Mouse (Mus musculus) cerebellum, adult 11-12 months (tissue): ENCODE data around the gene Nfe2l2.

Experiments
- DNase-seq: peaks from one replicate; pipeline ENCODE4 v3.0.0; 2022

Nfe2l2 gene

GRCm38 (mm10) chr2:75704234-75705161 is at the start of gene Nfe2l2:
TSS of gene Nfe2l2 (minus strand) at chr2:75704641.
- DNase-seq, result peak; percentile 77

- DNase-seq, result no peak
Observed at GRCm38 (mm10) chr2:75752306-75753175, 48.1 kb upstream of the Nfe2l2 start.

DNA sequence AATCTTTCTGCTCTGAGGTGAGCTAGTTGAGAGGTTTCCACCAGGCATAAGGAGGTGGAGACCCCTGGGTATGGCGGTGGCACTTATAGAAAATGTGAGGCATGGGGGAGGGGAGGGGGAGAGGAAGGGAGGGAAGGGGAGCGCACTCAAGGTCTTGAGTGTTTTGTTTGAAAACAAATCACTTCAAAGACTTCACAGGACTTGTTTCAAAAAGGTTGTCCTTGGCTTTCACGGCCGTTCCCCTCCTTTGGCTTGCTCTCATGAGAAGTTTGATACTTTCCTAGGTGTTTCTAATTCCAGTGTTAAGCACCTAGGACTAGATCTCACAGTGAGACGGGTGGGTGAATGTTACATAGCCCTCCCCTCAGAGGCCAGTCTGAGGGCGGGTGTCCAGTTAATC is 47.5 kb upstream of the Nfe2l2 start:
- no peak for DNase-seq

GRCm38 (mm10) chr2:75750869-75751268 is 46.4 kb upstream of the Nfe2l2 start:
- DNase-seq, result no peak

DNA sequence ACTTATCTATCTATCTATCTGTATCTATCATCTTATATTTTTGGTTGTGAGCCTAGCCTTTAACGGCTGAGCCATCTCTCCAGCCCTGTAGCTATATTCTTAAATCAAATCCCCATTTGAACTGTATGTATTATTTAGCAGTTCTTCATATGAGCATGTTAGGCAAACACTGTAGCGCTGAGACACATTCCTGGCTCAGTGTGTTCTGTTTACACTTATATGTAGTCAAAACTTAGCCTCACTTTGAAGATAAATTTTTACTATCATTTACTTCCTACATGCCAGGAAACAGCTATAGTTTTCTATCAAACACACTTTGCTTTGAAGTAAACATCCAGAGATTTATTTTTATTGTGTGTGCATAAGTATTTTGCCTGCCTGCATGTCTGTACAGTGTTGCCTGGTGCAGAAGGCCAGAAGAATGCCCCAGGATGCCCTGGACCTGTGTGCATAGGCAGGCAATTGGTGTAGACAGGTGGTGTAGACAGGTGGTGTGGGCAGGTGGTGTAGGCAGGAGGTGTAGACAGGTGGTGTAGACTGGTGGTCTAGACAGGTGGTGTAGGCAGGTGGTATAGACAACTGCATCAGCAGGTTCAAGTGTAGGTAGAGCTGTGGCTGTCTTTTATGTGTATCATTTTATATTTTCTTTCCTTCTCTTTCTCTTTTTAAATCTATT is 45.7 kb upstream of the Nfe2l2 start:
- peak; percentile 40 for DNase-seq

DNA sequence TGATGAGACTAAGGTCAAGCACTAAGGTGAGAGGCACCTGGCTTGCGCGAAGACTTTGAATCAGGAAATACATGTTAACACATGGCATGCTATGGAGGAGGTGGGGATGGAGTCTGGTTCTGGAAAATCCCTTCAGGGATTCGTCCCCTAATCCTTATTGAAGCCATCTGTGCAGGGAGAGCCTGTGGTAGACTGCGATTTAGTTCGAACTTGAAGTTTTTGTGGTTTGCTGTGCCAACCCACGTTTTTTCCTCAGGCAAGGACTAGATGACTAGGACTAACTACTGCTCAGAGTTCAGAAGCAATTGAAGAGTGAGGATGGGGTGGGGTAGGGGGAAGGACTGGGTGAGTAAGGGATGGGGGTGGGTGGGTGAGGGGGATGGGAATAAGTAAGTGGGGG is 44.4 kb upstream of the Nfe2l2 start:
- no peak for DNase-seq

DNA sequence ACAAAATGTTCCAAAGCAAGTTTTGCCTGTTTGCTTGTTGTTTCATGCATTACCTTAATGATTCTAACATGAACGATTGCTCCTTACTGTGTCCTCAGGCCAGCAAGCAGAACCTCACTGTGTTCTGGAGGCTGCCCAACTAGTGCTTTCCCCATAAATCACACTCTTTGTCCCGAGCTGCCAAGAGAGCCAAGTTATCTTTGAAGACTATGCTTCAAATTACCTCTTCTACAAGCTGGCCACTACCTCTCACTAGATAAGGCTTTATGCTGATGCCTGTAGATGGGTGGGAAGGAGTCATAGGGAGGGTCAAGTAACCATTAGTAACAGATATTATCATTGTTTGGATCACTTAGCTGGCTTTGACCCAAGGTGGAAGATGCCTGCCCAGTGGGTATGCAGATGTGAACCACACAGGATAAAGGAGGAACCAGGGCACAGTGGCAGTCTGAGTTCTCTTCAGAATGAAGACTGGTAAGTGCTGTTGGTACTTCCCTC is 32.6 kb upstream of the Nfe2l2 start:
- no peak for DNase-seq

DNA sequence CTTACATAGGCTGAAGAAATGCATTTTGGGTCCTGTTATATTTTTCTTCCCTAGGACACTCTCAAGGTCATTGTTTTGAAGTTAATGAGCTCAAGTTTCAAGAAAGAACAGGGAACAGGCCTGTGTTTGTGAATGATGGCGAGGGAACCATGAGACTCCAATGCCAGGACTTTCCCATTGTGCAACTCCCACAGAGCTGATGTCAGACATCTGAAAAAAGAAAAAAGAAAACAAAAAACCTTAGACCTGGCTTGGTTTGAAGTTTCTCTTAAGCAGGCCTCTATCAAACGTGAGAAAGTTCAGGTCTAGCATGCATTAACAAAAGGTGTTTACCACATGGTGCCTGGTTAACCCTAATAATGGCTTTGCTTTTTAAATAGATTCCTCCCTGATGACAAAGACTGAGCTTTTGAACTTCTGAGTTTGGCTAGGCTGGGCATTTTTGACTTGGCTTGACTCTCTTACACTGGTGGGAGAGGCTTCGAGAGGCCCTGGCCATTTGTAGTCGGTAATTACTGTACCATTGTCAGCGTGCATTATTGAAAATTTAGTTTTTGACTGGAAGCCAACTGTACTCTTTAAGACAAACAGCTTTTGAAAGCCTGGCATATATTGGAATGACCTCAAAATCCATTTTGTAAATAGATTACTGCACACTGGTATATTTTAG is 29.9 kb upstream of the Nfe2l2 start:
- DNase-seq, result no peak

DNA sequence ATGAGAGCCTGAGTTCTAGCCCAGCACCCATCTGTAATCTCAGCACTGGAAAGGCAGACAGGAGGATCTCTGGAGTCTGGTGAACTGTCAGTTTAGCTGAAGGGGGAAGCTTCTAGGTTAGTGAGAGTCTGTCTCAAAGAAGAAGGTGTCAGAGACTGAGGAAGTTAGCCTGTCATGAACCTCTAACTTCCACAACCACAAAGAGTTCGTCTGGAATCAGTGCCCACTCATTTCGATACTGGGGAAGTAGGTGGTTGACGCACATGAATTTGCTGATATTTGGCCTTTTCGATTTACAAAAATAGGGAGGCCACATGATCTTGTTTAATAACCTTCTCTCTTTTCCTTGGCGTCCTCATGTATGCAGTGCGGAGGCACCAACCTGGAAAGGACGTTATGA is 28.7 kb upstream of the Nfe2l2 start:
- DNase-seq, result no peak

DNA sequence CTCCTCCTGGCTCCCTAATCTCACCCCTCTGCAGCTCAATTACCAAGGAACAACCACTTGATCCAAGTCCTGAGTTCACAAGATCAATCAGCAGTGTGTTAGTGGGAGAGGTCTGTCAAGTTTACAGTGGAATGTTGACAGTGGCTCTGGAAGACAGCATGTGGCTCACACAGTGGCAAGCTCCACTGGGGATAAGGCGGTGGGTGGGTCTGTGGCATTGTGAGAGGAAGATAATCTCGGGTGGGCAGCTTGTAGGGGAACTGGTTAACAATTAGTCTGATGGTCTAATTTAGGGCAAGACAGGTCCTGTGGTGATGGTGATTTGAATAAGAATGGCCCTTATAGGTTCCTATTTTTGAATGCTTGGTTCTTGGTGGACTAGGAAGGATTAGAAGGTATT is 27.5 kb upstream of the Nfe2l2 start:
- no peak for DNase-seq

- no peak for DNase-seq
Observed at GRCm38 (mm10) chr2:75731233-75731651, 26.8 kb upstream of the Nfe2l2 start.

GRCm38 (mm10) chr2:75730052-75730451 is 25.6 kb upstream of the Nfe2l2 start:
- DNase-seq, result peak; percentile 81

DNA sequence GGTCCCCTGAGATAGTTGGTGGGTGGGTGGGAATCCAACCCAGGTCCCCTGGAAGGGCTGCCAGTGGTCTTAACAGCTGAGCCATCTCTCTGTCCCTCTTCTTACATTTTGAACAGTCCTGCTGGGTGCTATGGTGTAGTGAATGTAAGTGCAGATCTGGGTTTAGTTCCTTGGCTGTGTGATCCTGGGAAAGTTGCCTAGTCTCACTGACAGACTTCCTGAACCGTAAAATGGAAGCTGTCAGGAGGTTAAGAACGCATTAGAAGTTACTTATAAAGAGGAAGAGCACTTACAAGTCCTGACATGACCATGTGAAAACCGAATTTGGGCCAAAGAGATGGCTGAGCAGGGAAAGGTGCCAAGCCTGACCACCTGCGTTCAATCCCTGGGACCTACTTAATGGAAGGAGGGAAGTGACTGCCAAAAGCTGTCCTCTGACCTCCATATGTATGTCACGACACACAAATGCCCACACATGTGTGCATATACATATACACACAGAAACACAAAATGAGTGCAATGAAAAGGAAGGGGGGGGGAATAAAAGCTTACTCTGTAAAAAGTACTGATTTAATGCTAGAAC is 20.5 kb upstream of the Nfe2l2 start:
- DNase-seq, result peak; percentile 39

DNA sequence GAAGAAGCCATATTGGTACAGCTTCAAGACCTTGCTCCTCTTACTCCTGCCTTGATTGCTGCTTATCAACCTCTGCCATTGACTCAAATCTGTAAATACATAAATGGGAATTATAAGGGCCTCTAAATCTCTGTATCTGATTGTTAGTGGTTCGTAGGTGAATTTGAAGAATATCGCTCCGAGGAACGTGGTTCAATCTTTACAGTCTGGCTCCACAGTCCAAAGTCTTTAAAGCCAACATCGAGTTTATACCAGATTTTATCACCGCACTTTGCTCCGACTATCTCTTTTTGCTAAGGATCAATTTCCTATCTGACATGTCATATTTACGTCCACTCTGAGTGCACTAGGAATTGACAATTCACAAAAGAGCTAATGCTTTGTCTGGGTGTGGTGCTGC is 19.0 kb upstream of the Nfe2l2 start:
- no peak for DNase-seq

DNA sequence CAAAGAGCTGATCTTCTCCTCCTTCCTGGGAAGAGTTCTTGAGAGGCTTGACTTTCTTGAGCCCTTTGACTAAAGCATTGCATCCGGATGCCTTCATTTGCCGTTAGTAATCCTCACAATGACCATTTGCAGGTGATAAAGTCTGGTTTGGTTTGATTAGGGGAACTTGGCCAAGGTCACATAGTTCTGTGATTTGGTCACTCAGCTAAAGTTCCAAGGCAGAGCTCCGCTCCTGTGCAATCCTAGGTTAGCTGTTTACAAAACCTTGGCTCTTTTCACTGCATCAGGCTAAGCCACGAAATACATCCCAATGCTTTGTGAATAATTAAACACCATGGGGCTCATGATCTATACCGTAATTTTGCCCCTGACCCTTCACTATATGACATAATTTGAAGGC is 18.5 kb upstream of the Nfe2l2 start:
- DNase-seq, result no peak

DNA sequence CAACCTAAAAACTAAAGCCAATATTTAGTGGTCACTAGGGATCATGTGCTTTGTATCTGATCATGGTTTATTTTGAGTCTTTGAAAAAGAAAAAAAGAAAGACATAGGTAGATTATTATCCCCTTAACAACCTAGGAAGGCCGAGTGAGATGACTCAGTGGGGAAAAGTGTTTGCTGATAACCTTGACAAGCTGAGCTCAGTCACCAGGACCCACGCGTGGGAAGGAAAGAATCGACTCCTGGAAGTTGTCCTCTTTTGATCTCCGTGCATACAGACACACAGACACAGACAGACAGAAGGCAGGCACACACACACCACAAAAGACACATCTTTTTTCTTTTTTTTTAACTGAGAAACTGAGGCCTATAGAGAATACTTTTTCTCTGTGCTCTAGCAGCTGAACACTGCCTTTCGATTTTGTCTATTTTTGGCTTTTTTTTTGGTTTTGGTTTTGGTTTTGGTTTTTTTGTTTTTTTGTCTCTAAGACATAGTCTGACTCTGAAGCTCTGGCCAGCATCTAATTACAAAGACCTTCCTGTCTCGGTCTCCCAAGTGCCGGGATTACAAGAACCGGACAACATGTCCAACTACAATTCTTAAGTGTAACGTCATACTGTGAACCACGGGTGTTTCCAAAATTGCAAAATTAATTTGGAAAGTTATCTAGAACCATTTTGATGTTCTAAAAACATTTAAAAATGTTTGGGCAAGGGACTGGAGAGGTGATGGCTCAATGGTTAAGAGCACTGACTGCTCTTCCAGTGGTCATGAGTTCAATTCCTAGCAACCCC is 16.0 kb upstream of the Nfe2l2 start:
- DNase-seq, result no peak

- no peak for DNase-seq
Observed at GRCm38 (mm10) chr2:75719331-75719869, 15.0 kb upstream of the Nfe2l2 start.

GRCm38 (mm10) chr2:75716046-75717016 is 11.9 kb upstream of the Nfe2l2 start:
- DNase-seq, result peak; percentile 81

DNA sequence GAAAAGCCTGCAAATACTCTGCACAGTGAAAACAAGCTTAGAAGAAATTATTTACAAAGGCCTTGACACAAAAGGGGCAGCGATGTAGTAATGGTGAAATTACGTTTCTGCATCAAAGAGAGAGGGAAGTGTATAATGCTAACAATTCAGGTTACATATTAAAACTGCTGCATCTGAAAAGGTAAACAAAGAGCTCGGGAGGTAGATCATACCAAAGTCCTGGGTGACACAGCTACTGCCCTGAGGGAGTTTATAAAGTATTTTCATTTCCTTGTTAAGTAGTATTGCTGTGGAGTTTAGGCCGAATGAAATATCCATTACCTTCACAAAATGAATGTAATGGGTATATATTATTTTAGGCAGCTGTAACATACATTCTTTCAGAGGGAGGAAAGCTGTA is 10.3 kb upstream of the Nfe2l2 start:
- DNase-seq, result no peak

DNA sequence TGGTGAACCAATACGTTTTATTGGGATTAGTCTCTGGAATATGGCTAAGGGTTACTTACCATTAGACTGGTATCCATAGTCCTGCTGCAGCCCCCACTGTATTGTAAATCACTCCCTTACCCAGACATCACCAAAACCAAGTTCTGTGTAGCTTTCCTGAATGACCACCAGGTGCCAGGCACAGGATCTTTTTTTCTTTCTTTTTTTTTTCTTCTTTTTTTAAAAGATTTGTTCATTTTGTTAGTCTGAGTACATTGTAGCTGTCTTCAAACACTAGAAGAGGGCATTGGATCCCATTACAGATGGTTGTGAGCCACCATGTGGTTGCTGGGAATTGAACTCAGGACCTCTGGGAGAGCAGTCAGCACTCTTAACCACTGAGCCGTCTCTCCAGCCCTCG is 8.6 kb upstream of the Nfe2l2 start:
- no peak for DNase-seq
